Mouse (Mus musculus): ENCODE data around the gene Sirt3. TPM values are rescaled to one million over a fixed set of nuclear protein-coding genes. Genes with fewer than 3 reads are reported as not detected.
A peak's percentile ranks its signal among the peaks of the same experiment; 100 is the strongest.

Gene Sirt3
- polyA plus RNA-seq, 1 experiment from 2014 or later, result 20.0 TPM

DNA sequence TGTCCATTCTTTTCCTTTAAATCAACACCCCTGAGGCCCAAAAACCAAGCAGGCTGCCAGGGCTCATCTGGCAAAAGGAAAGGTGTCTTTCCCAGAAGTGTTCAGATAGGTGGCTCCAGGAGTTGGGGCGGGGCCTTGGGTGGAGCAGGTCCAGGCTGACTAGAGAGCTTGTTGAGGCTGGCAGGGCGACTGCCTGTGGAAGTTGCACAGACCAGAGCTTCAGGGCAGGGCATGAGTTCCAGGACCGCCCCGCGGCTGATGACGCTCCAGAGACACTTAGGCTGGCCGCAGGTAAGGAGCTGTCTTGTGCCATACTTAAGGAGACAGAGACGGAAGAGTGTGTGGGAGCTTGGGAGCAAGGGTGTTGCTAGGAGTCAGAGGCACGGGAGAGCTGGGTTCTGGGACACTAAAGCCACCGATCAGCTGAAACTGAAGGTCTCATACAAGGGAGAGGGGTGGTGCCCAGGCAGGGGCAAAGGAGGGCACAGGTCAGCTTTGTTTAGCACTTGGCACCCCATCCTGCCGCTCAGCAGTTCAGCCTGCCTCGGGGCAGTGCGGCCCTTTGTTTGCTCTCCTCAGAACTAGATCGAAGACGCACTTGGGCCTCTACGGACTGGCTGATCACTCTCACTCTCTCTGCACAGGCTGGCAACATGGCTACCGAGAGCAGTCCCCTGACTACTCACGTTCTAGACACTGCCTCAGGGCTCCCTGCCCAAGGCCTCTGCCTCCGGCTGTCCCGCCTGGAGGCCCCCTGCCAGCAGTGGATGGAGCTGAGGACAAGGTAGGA, 46.9 kb downstream of the Sirt3 start, which contains the start of gene Urah:
Gene Urah (plus strand): TSS at position 51 of the 790 bp plus-strand sequence.
- WGBS (ENCODE audit: insufficient replicate concordance), result 51% methylated on average over 20 of the region's 20 CpGs
- Histone ChIP-seq H3K4me1 (replicated peaks) (0 out of 2 replicates have a peak, but pooled peaks cover 7% of the 10 kb centered on the region), H3K27ac (replicated peaks) (no peak within 1 kb of the TSS; the same call in 1 of the 2 replicates), H3K4me2 (peak within 1 kb of the TSS; percentile 50), H3K9ac (no peak within 1 kb of the TSS), H3K27me3 (peaks cover 22% of the 10 kb centered on the region; the same call in 1 of the 2 replicates), H3K9me3 (replicated peaks) (no peaks in the 10 kb centered on the region), H3K4me3 (replicated peaks) (peak within 1 kb of the TSS; percentile 24), H3K36me3 (replicated peaks) (no peaks in the 10 kb centered on the region)
- ATAC-seq (ENCODE audit: insufficient read depth), result peak; percentile 46

DNA sequence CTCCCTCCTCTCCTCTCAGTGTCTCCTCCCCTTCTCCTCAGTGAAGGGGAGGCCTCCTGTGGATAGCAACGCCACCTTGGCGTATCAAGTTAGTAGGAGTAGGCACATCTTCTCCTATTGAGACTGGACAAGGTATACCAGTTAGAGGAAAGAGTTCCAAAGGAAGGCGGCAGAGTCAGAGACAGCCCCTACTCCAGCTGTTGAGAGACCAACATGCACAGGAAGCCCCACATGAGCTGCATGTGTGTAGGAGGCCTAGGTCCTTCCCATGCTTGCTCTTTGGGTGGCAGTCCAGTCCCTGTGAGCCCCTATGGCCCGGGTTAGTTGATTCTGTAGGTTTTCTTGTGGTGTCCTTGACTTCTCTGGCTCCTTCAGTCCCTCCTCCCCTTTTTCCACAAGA, 48.8 kb downstream of the Sirt3 start:
- H3K27me3 ChIP-seq, result peaks cover 10% of the 10 kb centered on the region; the same call in 1 of the 2 replicates
- no peaks in the 10 kb centered on the region for H3K36me3 ChIP-seq (replicated peaks)
- 0 out of 2 replicates have a peak, but pooled peaks cover 7% of the 10 kb centered on the region for H3K4me1 ChIP-seq (replicated peaks)
- H3K9me3 ChIP-seq (replicated peaks), result no peaks in the 10 kb centered on the region
- ATAC-seq (ENCODE audit: insufficient read depth), result no peak
- no peak overlapping the region for H3K4me3 ChIP-seq (replicated peaks)
- WGBS (ENCODE audit: insufficient replicate concordance), result 69% methylated on average over 4 of the region's 4 CpGs
- no peak overlapping the region for H3K4me2 ChIP-seq
- no peak overlapping the region for H3K27ac ChIP-seq (replicated peaks)
- no peak overlapping the region for H3K9ac ChIP-seq

DNA sequence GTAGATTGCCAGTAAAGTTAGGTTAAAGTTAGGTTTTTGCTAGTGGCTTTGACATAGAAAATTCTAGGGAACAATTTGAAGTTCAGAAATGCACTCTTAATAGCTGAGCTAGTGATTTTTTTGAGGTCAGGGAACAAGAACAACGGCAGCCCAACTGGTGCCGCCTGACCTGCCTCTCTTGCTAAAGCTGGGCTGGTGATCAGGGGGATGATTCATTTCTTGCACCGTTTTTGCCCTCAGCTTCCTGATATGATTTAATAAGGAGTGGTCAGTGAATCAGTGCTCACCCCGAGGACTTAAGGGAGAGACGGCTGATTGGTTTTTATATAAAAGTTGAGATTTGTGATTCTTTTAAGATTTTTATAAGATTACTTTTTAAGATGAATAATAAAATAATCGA, 50.7 kb downstream of the Sirt3 start:
- Histone ChIP-seq H3K4me1 (replicated peaks) (0 out of 2 replicates have a peak, but pooled peaks cover 7% of the 10 kb centered on the region), H3K36me3 (replicated peaks) (no peaks in the 10 kb centered on the region), H3K4me2 (no peak overlapping the region), H3K27ac (replicated peaks) (no peak overlapping the region), H3K9me3 (replicated peaks) (no peaks in the 10 kb centered on the region), H3K4me3 (replicated peaks) (no peak overlapping the region), H3K9ac (no peak overlapping the region), H3K27me3 (peaks cover 7% of the 10 kb centered on the region)
- 45% methylated on average over 6 of the region's 6 CpGs for WGBS (ENCODE audit: insufficient replicate concordance)
- ATAC-seq (ENCODE audit: insufficient read depth), result no peak

DNA sequence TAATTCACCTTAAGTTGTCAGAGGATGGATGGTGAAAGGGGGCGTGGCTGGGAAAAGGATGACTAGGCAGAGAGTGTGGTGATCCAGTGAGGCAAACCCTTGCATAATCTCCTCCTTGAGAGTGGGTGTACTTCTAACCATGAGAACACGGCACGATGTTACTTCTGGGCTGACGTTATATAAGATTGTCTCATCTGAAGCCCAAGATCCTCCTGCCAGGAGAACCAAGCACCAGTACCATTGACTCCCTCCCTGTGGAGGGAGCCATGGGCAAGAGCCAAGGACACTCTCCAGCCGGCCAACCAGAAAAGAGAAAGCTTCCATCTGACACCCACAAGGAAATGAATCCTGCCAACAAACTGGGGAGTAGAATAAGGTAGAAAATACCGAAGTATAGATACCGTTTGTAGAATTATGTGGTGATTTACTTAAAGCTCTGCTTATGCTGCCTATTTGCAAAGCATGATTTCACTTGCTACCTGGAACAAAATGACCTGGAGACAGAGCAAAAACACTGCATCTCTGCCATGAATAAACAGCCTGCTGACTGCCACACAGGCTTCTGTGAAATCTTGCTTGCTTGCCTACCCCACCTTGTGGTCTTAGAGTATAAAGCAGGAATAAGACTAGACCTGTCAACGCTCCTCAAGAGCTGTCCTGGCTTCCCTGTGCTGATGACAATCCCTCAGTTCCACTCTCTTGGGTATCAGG, 53.8 kb downstream of the Sirt3 start:
- no peak for ATAC-seq (ENCODE audit: insufficient read depth)
- no peak overlapping the region for H3K9ac ChIP-seq
- no peak overlapping the region for H3K27ac ChIP-seq (replicated peaks)
- H3K4me1 ChIP-seq (replicated peaks), result no peaks in the 10 kb centered on the region
- peaks cover 7% of the 10 kb centered on the region for H3K27me3 ChIP-seq
- no peaks in the 10 kb centered on the region for H3K36me3 ChIP-seq (replicated peaks)
- WGBS (ENCODE audit: insufficient replicate concordance), result 17% methylated on average over 8 of the region's 8 CpGs
- H3K9me3 ChIP-seq (replicated peaks), result no peaks in the 10 kb centered on the region
- no peak overlapping the region for H3K4me2 ChIP-seq
- H3K4me3 ChIP-seq (replicated peaks), result no peak overlapping the region

DNA sequence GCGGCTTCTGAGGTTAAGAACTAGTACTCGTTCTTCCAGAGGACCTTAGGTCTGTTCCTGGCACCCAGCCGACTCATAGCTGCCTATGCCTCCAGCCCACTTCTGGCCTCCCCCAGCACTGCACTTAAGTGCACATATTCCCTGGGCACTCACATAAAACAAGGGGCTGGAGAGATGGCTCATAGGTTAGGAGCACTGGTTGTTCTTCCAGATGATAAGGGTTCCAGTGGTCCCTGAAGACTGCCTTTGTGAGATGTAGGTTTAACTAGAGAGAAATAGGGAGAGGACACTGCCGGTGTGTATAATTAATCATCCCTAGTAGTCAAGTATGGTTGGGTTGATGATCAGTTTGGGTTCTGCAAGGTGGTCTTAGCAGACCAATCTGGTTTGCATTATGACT, 59.4 kb downstream of the Sirt3 start:
- no peak for ATAC-seq (ENCODE audit: insufficient read depth)
- H3K27ac ChIP-seq (replicated peaks), result no peak overlapping the region
- WGBS (ENCODE audit: insufficient replicate concordance), result 75% methylated on average over 4 of the region's 4 CpGs
- H3K4me3 ChIP-seq (replicated peaks), result no peak overlapping the region
- peaks cover 8% of the 10 kb centered on the region for H3K4me1 ChIP-seq (replicated peaks)
- H3K36me3 ChIP-seq (replicated peaks), result no peaks in the 10 kb centered on the region
- no peak overlapping the region for H3K9ac ChIP-seq
- H3K4me2 ChIP-seq, result no peak overlapping the region
- H3K9me3 ChIP-seq (replicated peaks), result no peaks in the 10 kb centered on the region
- peaks cover 10% of the 10 kb centered on the region; the same call in 1 of the 2 replicates for H3K27me3 ChIP-seq

DNA sequence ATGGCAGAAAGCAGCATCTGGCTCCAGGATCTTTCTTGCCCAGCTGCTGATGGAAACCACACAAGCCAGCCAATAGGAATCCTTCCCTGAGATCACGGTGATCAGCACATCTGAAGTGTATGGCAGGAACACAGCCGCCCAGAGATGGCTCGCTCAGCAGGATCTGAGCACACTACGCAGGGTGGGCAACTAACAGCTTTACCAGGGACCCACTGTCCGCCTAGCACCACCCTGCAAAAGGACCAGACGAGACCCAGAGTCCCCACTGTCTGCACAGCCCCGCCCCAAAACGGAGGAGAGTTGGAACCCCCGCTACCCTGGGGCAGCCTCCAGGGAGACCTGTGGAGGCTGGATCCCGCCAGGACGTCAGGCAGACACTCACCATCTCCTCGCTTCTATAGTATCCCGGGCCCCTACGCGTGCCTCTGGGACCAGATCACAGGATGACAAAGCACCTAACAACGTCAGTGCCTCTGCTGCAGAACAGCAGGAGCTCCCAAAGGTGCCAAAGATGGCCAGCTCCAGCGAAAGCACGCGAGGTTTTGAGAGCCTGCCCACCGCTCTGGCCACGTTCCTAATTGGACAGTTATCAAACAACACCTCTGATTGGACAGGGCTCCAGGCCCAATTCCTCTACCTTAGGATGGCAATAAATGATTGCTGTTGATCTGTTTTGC, 60.3 kb downstream of the Sirt3 start, which contains the start of gene Zfp941:
Gene Zfp941 (minus strand): TSS at position 526 of the 677 bp plus-strand sequence.
- peak within 1 kb of the TSS; percentile 44 for H3K4me3 ChIP-seq (replicated peaks)
- H3K27me3 ChIP-seq, result peaks cover 10% of the 10 kb centered on the region; the same call in 1 of the 2 replicates
- H3K27ac ChIP-seq (replicated peaks), result no peak within 1 kb of the TSS
- H3K9me3 ChIP-seq (replicated peaks), result no peaks in the 10 kb centered on the region
- peak within 1 kb of the TSS; percentile 66 for H3K4me2 ChIP-seq
- WGBS (ENCODE audit: insufficient replicate concordance), result 4% methylated on average over 21 of the region's 21 CpGs
- no peak within 1 kb of the TSS for H3K9ac ChIP-seq
- H3K36me3 ChIP-seq (replicated peaks), result no peaks in the 10 kb centered on the region
- H3K4me1 ChIP-seq (replicated peaks), result peaks cover 8% of the 10 kb centered on the region
- ATAC-seq (ENCODE audit: insufficient read depth), result peak; percentile 40; the same call in 1 of the 2 replicates

DNA sequence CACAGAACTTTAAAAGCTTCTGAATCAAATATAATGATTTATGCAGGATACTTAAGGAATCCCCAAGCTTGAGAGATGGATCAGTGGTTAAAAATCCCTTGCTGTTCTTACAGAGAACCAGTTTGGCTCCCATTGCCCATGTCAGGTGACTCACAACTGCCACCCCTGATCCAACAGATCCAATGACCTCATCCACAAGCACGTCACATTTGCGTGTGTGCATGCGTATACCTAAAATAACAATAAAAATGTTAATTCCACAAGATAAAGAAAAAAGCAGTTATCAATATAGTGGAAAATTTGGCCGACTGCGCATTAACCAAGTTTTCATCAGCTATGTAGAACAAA, 60.8 kb downstream of the Sirt3 start:
- Histone ChIP-seq H3K4me1 (replicated peaks) (peaks cover 8% of the 10 kb centered on the region), H3K36me3 (replicated peaks) (no peaks in the 10 kb centered on the region), H3K4me3 (replicated peaks) (peak overlapping the region; percentile 44), H3K27ac (replicated peaks) (no peak overlapping the region), H3K9me3 (replicated peaks) (no peaks in the 10 kb centered on the region), H3K9ac (no peak overlapping the region), H3K27me3 (peaks cover 10% of the 10 kb centered on the region; the same call in 1 of the 2 replicates), H3K4me2 (peak overlapping the region; percentile 66)
- ATAC-seq (ENCODE audit: insufficient read depth), result no peak
- 54% methylated on average over 5 of the region's 5 CpGs for WGBS (ENCODE audit: insufficient replicate concordance)

DNA sequence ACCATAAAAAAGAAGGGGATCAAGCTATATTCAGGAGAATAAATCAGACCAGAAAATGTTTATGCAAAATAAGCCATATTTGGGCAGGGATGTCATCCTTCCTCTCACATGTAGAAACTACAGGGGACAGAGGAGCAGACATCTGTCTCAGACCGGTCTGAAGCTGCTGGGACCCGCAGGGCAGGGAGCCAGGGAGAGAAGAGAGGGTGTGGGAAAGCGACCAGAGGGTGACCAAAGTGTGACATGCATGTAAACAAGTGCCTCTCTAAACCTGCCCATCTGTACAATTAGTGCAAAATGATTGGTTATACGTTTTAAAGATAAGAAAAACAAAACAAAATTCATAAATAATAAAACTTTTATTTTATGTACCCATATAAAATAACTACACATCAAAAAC, 61.9 kb downstream of the Sirt3 start:
- Histone ChIP-seq H3K4me2 (no peak overlapping the region), H3K9ac (no peak overlapping the region), H3K27me3 (peaks cover 10% of the 10 kb centered on the region; the same call in 1 of the 2 replicates), H3K4me3 (replicated peaks) (no peak overlapping the region), H3K36me3 (replicated peaks) (no peaks in the 10 kb centered on the region), H3K27ac (replicated peaks) (no peak overlapping the region), H3K4me1 (replicated peaks) (peaks cover 8% of the 10 kb centered on the region), H3K9me3 (replicated peaks) (no peaks in the 10 kb centered on the region)
- ATAC-seq (ENCODE audit: insufficient read depth), result no peak
- WGBS (ENCODE audit: insufficient replicate concordance), result 56% methylated on average over 4 of the region's 4 CpGs

Other genes with a start within 250 kb of the Sirt3 start
- gene Olfr53, start 235.9 kb downstream of the Sirt3 start, polyA plus RNA-seq (2015; fragmentation: Nextera tagmentation; extraction: Ambion mirVana), result not detected in 2 replicates
- not detected in 2 replicates for gene Olfr539, start 222.4 kb downstream of the Sirt3 start, polyA plus RNA-seq (2015; fragmentation: Nextera tagmentation; extraction: Ambion mirVana)
- not detected in 2 replicates for gene Olfr45, start 200.4 kb downstream of the Sirt3 start, polyA plus RNA-seq (2015; fragmentation: Nextera tagmentation; extraction: Ambion mirVana)
- not detected in 2 replicates for gene Olfr541, start 185.0 kb downstream of the Sirt3 start, polyA plus RNA-seq (2015; fragmentation: Nextera tagmentation; extraction: Ambion mirVana)
- gene Cyp2e1, start 118.6 kb downstream of the Sirt3 start, polyA plus RNA-seq (2015; fragmentation: Nextera tagmentation; extraction: Ambion mirVana), result 0.46 and 0.75 TPM in 2 replicates
- gene Syce1, start 94.5 kb downstream of the Sirt3 start, polyA plus RNA-seq (2015; fragmentation: Nextera tagmentation; extraction: Ambion mirVana), result 0.06 and 0.13 TPM in 2 replicates
- gene Zfp941, start 60.1 kb downstream of the Sirt3 start, polyA plus RNA-seq (2015; fragmentation: Nextera tagmentation; extraction: Ambion mirVana), result 0.18 and 0.20 TPM in 2 replicates
- 24.7 and 26.8 TPM in 2 replicates for gene Urah, start 47.3 kb downstream of the Sirt3 start, polyA plus RNA-seq (2015; fragmentation: Nextera tagmentation; extraction: Ambion mirVana)
- gene Scgb1c1, start 36.8 kb downstream of the Sirt3 start, polyA plus RNA-seq (2015; fragmentation: Nextera tagmentation; extraction: Ambion mirVana), result not detected in 2 replicates
- gene Odf3, start 34.5 kb downstream of the Sirt3 start, polyA plus RNA-seq (2015; fragmentation: Nextera tagmentation; extraction: Ambion mirVana), result not detected in 2 replicates
- not detected in 2 replicates for gene Gm45785, start 26.0 kb downstream of the Sirt3 start, polyA plus RNA-seq (2015; fragmentation: Nextera tagmentation; extraction: Ambion mirVana)
- gene Ric8a, start 25.4 kb downstream of the Sirt3 start, polyA plus RNA-seq (2015; fragmentation: Nextera tagmentation; extraction: Ambion mirVana), result 20.9 and 23.3 TPM in 2 replicates
- gene Bet1l, start 24.7 kb downstream of the Sirt3 start, polyA plus RNA-seq (2015; fragmentation: Nextera tagmentation; extraction: Ambion mirVana), result 18.7 and 20.3 TPM in 2 replicates
- gene Psmd13, start 341 bp downstream of the Sirt3 start, polyA plus RNA-seq (2015; fragmentation: Nextera tagmentation; extraction: Ambion mirVana), result 133 TPM in 2 replicates
- gene Cox8b, start 18.1 kb upstream of the Sirt3 start, polyA plus RNA-seq (2015; fragmentation: Nextera tagmentation; extraction: Ambion mirVana), result 2.5 and 3.6 TPM in 2 replicates
- gene Nlrp6, start 38.6 kb upstream of the Sirt3 start, polyA plus RNA-seq (2015; fragmentation: Nextera tagmentation; extraction: Ambion mirVana), result 4.8 and 7.0 TPM in 2 replicates
- gene Pgghg, start 59.1 kb upstream of the Sirt3 start, polyA plus RNA-seq (2015; fragmentation: Nextera tagmentation; extraction: Ambion mirVana), result 6.0 and 6.6 TPM in 2 replicates
- gene Ifitm5, start 68.0 kb upstream of the Sirt3 start, polyA plus RNA-seq (2015; fragmentation: Nextera tagmentation; extraction: Ambion mirVana), result 0.39 and 0.68 TPM in 2 replicates
- gene Gm45717, start 73.6 kb upstream of the Sirt3 start, polyA plus RNA-seq (2015; fragmentation: Nextera tagmentation; extraction: Ambion mirVana), result not detected in 2 replicates
- 384 and 401 TPM in 2 replicates for gene Ifitm2, start 73.7 kb upstream of the Sirt3 start, polyA plus RNA-seq (2015; fragmentation: Nextera tagmentation; extraction: Ambion mirVana)
- 21.3 TPM in 2 replicates for gene Ifitm1, start 84.9 kb upstream of the Sirt3 start, polyA plus RNA-seq (2015; fragmentation: Nextera tagmentation; extraction: Ambion mirVana)
- 84.9 and 98.1 TPM in 2 replicates for gene Ifitm3, start 128.5 kb upstream of the Sirt3 start, polyA plus RNA-seq (2015; fragmentation: Nextera tagmentation; extraction: Ambion mirVana)
- 23.2 and 25.7 TPM in 2 replicates for gene Ifitm6, start 135.6 kb upstream of the Sirt3 start, polyA plus RNA-seq (2015; fragmentation: Nextera tagmentation; extraction: Ambion mirVana)
- gene Gm17387, start 146.8 kb upstream of the Sirt3 start, polyA plus RNA-seq (2015; fragmentation: Nextera tagmentation; extraction: Ambion mirVana), result not detected in 2 replicates
- 0.45 and 0.46 TPM in 2 replicates for gene B4galnt4, start 178.8 kb upstream of the Sirt3 start, polyA plus RNA-seq (2015; fragmentation: Nextera tagmentation; extraction: Ambion mirVana)
- gene Pkp3, start 195.9 kb upstream of the Sirt3 start, polyA plus RNA-seq (2015; fragmentation: Nextera tagmentation; extraction: Ambion mirVana), result 0.54 and 0.84 TPM in 2 replicates
- 22.1 and 28.1 TPM in 2 replicates for gene Sigirr, start 218.3 kb upstream of the Sirt3 start, polyA plus RNA-seq (2015; fragmentation: Nextera tagmentation; extraction: Ambion mirVana)
- gene Ano9, start 235.5 kb upstream of the Sirt3 start, polyA plus RNA-seq (2015; fragmentation: Nextera tagmentation; extraction: Ambion mirVana), result 0.99 and 1.5 TPM in 2 replicates
- 138 and 140 TPM in 2 replicates for gene Ptdss2, start 240.1 kb upstream of the Sirt3 start, polyA plus RNA-seq (2015; fragmentation: Nextera tagmentation; extraction: Ambion mirVana)